Mouse (Mus musculus) stomach, embryonic 14.5 days (tissue): Measurements from ENCODE around the gene Magi1. TPM values are rescaled to one million over a fixed set of nuclear protein-coding genes. Genes with fewer than 3 reads are reported as not detected.

Experiments used
- ATAC-seq: fragments of 200-750 bp; cut with Nextera tagmentation; 2 replicates; pipeline ENCODE4 v1.8.0; 2017; ENCODE audit warnings: low read depth, moderate TSS enrichment; ENCODE audit not compliant: insufficient number of reproducible peaks, insufficient read depth, low FRiP score
- H3K27ac ChIP-seq: fragments of 300-500 bp; sonication (generic); 2 replicates; pipeline ENCODE4 v1.5.1; 2014; ENCODE audit warnings: mild to moderate bottlenecking, low read length, moderate library complexity, mixed read lengths
- H3K27me3 ChIP-seq: fragments of 300-500 bp; sonication (generic); 2 replicates; pipeline ENCODE4 v1.6.1; 2014; ENCODE audit warnings: low read length, control low read depth, mixed read lengths; ENCODE audit not compliant: control insufficient read depth, insufficient read depth
- H3K36me3 ChIP-seq: fragments of 300-500 bp; sonication (generic); 2 replicates; pipeline ENCODE4 v1.6.1; 2014; ENCODE audit warnings: mild to moderate bottlenecking, control low read depth, low read length, moderate library complexity, mixed read lengths; ENCODE audit not compliant: control insufficient read depth, insufficient read depth
- H3K4me1 ChIP-seq: fragments of 300-500 bp; sonication (generic); 2 replicates; pipeline ENCODE4 v1.6.1; 2014; ENCODE audit warnings: low read length, control low read depth, mixed read lengths; ENCODE audit not compliant: control insufficient read depth, insufficient read depth
- H3K4me2 ChIP-seq: fragments of 300-500 bp; sonication (generic); replicated peaks from 2 replicates; pipeline ENCODE4 v1.6.1; 2014; ENCODE audit warnings: low read depth, low read length, control low read depth
- H3K4me3 ChIP-seq: fragments of 300-500 bp; sonication (generic); 2 replicates; pipeline ENCODE4 v1.5.1; 2014; ENCODE audit warnings: low read depth, low read length, control low read depth
- H3K9ac ChIP-seq: fragments of 300-500 bp; sonication (generic); replicated peaks from 2 replicates; pipeline ENCODE4 v1.6.1; 2014; ENCODE audit warnings: low read depth, mild to moderate bottlenecking, control low read depth, low read length, moderate library complexity, mixed read lengths
- H3K9me3 ChIP-seq: fragments of 300-500 bp; sonication (generic); 2 replicates; pipeline ENCODE4 v1.6.1; 2016; ENCODE audit warnings: low read depth, low read length, control low read depth; ENCODE audit not compliant: control insufficient read depth
- WGBS: fragments of 180-500 bp; shearing (Covaris S2); extraction: QIAGEN DNeasy Blood & Tissue Kit; methylation state at CpG from one replicate; pipeline ENCODE4 v1.1.7; 2014; 5-methylcytosine and 5-hydroxymethylcytosine counted together
- polyA plus RNA-seq: library from polyadenylated mRNA; unstranded; fragments of >200 nt; fragmentation: Nextera tagmentation; extraction: Ambion mirVana; gene quantifications from 2 replicates; pipeline ENCODE4 v1.2.1, GENCODE M21; 2014

Magi1 gene
- polyA plus RNA-seq, 1 experiment from 2014 or later, result 15.0 TPM

DNA sequence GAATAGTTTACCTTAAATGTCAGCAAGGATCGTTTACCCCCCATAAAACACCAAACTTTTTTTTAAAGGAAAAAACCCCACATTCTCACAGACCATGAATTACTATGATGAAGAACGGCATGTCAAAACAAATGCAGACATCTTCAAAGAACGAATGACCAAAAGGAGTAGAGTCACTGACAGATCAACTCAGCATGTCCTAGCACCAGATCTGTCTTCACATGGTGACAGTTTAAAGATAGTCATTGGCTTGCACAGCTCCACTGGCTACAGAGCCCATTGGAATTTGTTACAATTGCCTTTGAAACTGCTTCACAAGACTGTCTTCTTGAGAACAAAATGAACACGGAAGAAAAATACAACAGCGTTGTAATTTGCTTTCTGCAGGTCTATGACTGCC is 212.0 kb downstream of the Magi1 start:
- Histone ChIP-seq H3K27ac (no peak overlapping the region), H3K27me3 (no peaks in the 10 kb centered on the region), H3K4me2 (no peak overlapping the region), H3K9me3 (no peaks in the 10 kb centered on the region), H3K4me1 (peaks cover 4% of the 10 kb centered on the region; the same call in 1 of the 2 replicates), H3K4me3 (no peak overlapping the region), H3K36me3 (no peaks in the 10 kb centered on the region), H3K9ac (no peak overlapping the region)
- ATAC-seq, result no peak
- 42% methylated on average over 5 of the region's 5 CpGs for WGBS

DNA sequence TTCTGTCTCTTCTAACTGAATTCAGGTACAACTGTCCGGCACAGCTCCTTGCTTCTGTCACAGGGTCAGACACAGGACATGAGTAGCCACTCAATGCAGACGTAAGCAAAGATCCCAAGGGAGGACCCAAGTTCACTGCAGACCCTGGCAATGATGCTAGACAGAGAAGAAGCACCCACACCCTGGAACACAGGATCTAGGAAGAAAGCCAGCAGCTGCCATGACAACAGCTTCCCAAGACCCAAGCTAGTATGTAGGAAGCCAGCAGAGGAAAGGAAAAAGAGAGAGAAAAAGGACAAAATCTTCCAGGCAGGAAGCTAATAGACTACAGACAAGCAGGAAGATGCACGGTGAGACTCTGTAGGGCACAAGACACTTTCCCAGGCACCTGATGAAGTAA is 213.0 kb downstream of the Magi1 start:
- Histone ChIP-seq H3K9me3 (no peaks in the 10 kb centered on the region), H3K27me3 (no peaks in the 10 kb centered on the region), H3K4me3 (no peak overlapping the region), H3K36me3 (no peaks in the 10 kb centered on the region), H3K4me1 (peaks cover 4% of the 10 kb centered on the region; the same call in 1 of the 2 replicates), H3K9ac (no peak overlapping the region), H3K4me2 (no peak overlapping the region), H3K27ac (no peak overlapping the region)
- no peak for ATAC-seq
- 50% methylated on average over 3 of the region's 3 CpGs for WGBS

DNA sequence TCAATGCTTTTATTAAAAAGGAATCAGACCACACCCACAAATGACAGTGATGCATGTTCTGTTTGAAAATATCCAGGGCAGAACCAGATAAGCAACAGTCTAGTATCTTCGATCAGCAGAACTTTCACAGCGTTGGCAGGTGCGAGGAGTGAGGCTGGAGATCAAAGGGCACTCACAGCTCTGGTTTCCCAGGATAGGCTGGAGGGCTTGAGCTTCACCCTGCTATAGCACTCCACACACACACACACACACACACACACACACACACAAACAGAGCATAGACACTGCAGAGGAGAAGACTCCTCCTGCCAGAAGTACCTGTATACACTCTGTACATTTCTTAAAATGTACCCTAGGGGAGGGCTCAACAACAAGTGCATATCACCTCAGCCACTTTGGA is 214.3 kb downstream of the Magi1 start:
- Histone ChIP-seq H3K9ac (no peak overlapping the region), H3K4me1 (peaks cover 4% of the 10 kb centered on the region; the same call in 1 of the 2 replicates), H3K27me3 (no peaks in the 10 kb centered on the region), H3K4me2 (no peak overlapping the region), H3K4me3 (no peak overlapping the region), H3K36me3 (no peaks in the 10 kb centered on the region), H3K9me3 (no peaks in the 10 kb centered on the region), H3K27ac (no peak overlapping the region)
- ATAC-seq, result no peak
- WGBS, result 24% methylated on average over 3 of the region's 3 CpGs

DNA sequence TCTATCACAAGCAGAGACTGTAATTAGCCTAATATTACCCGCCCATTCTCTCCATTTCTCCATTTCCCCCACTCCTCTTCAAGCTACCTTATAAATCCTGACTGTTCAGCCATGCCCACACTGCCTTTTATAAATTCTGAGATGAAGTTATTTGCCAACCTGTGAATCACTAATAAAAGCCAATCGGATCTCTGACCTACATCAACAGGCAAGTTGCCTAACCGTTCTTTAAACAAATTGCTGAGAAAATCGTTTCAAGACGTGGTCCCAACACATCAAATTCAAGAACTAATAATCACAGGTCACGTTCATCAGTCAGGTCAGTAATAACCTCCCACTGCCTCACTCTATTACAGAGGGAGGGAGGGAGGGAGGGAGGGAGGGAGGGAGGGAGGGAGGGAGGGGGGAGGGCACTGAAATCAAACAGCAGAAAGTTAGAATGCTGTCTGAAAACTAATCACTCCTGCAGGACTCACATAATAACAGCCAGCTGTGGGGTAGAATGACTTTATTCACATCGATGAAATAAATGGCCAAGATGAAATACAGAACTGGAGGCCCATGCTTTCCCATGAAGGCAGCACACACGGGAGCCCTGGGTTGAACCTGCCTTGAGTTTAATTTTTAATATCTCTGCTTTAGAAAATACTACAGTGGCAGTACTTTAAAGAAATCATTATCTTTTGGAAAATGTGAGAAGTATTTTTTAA is 215.8 kb downstream of the Magi1 start:
- H3K4me2 ChIP-seq, result no peak overlapping the region
- 42% methylated on average over 8 of the region's 8 CpGs for WGBS
- H3K4me3 ChIP-seq, result no peak overlapping the region
- H3K9ac ChIP-seq, result no peak overlapping the region
- no peaks in the 10 kb centered on the region for H3K27me3 ChIP-seq
- H3K36me3 ChIP-seq, result no peaks in the 10 kb centered on the region
- H3K27ac ChIP-seq, result no peak overlapping the region
- no peak for ATAC-seq
- H3K9me3 ChIP-seq, result no peaks in the 10 kb centered on the region
- H3K4me1 ChIP-seq, result peaks cover 4% of the 10 kb centered on the region; the same call in 1 of the 2 replicates

DNA sequence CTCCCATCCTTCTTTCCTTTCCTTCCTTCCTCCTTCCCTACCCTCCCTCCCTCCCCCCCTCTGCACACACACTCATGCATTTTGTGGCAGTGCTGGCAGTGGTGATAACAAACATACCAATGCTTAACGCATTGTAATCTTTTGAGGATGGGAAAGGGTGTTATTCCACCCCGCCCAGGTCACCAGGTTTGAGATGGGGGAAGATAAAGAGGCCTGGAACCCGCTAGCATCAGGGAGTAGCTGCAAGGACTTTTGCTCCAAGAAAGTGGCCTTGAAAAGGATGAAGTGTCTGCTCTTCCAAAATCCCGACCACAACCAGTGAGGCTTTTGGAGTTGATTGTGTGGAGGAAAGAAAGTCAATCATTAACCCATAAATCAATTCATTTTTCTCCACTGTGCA is 218.9 kb downstream of the Magi1 start:
- H3K4me1 ChIP-seq, result peaks cover 4% of the 10 kb centered on the region; the same call in 1 of the 2 replicates
- ATAC-seq, result no peak
- H3K9ac ChIP-seq, result no peak overlapping the region
- no peaks in the 10 kb centered on the region for H3K36me3 ChIP-seq
- no peak overlapping the region for H3K4me3 ChIP-seq
- 48% methylated on average over 4 of the region's 4 CpGs for WGBS
- H3K27me3 ChIP-seq, result no peaks in the 10 kb centered on the region
- no peaks in the 10 kb centered on the region for H3K9me3 ChIP-seq
- H3K27ac ChIP-seq, result no peak overlapping the region
- no peak overlapping the region for H3K4me2 ChIP-seq

DNA sequence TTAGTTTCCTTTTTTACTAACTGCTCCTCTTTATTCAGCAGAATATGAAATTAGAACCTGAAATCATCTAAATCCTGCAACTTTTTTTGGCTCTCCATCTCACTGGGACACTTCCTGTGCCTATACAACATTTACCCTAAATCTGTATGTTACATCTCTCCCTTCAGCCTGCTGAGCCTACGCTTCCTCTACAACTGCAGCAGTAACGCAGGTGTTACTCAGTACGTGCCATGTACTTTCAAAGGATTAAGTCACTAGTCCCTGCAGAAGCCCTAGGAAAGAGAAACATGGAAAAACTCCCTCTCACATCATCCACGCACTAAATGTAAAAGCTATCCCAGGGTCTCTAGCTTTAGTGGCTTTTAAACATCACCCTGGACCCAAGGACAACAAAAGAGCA is 220.2 kb downstream of the Magi1 start:
- no peak overlapping the region for H3K4me2 ChIP-seq
- ATAC-seq, result no peak
- 77% methylated on average over 4 of the region's 4 CpGs for WGBS
- H3K27ac ChIP-seq, result no peak overlapping the region
- no peaks in the 10 kb centered on the region for H3K27me3 ChIP-seq
- peaks cover 4% of the 10 kb centered on the region; the same call in 1 of the 2 replicates for H3K4me1 ChIP-seq
- H3K36me3 ChIP-seq, result no peaks in the 10 kb centered on the region
- no peak overlapping the region for H3K4me3 ChIP-seq
- H3K9ac ChIP-seq, result no peak overlapping the region
- H3K9me3 ChIP-seq, result no peaks in the 10 kb centered on the region

DNA sequence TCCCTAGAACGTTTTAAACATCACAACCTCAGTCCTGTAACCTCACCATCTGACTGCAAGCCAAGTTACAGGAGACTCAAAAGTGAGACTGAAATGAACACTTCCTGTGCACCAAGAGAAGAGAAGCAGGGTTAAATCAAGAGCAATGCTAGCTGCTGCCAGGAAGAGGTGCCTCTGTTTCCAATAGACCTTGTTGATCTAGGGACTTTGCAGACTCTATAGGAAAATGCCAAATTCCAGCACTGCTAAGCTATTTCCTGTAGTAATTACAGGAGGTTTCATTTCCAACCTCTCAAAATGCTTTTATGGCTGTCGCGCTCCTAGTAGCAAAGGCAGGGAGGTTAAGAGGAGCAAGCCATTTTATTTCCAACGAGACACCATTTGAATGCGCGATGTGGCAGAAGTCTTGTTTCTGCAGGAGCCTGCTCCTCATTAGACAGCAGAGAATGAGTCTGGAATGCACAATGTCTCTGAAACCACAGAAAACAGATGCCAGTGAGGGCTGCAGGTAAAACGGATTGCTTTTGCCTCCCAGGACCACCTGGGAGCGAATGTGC is 222.2 kb downstream of the Magi1 start:
- no peaks in the 10 kb centered on the region for H3K4me1 ChIP-seq
- no peak overlapping the region for H3K4me2 ChIP-seq
- H3K9ac ChIP-seq, result no peak overlapping the region
- H3K36me3 ChIP-seq, result no peaks in the 10 kb centered on the region
- H3K27ac ChIP-seq, result no peak overlapping the region; the same call in 1 of the 2 replicates
- H3K27me3 ChIP-seq, result no peaks in the 10 kb centered on the region
- no peak for ATAC-seq
- 59% methylated on average over 8 of the region's 8 CpGs for WGBS
- H3K9me3 ChIP-seq, result no peaks in the 10 kb centered on the region
- H3K4me3 ChIP-seq, result no peak overlapping the region

DNA sequence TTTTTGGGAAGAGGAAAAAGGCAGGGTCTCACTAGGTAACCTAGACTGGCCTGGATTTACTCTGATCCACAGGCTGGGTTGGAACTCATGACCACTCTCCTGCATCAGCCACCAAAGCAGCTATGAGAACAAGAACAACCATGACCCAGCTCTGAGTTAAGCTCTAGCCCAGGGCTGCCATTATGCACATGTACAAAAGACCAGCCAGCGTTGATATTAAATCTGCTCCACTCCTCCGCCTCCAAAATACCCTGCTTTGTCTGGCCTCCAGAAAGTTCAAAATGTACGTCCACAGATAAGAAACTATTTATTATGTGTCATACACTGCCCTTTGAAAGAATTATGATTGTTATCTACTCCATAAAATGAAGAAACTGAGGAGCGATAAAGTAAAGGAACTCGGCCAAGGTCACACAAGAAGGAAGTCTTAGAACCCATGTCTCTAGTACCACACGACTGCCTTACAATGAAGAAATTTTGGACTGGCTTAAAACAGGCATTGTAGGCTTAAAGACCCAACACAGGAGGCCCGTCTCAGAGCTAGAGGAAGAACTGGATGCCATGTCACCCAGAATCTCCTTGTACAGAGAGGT is 223.0 kb downstream of the Magi1 start:
- H3K27ac ChIP-seq, result no peak overlapping the region; the same call in 1 of the 2 replicates
- no peak for ATAC-seq

More for the DNA sequence above, 223.0 kb downstream of the Magi1 start:
- Histone ChIP-seq H3K4me3 (no peak overlapping the region), H3K4me2 (no peak overlapping the region), H3K9me3 (no peaks in the 10 kb centered on the region), H3K4me1 (no peaks in the 10 kb centered on the region), H3K27me3 (no peaks in the 10 kb centered on the region), H3K36me3 (no peaks in the 10 kb centered on the region), H3K9ac (no peak overlapping the region)
- 85% methylated on average over 7 of the region's 7 CpGs for WGBS
